Mouse (Mus musculus) hematopoietic stem cell, adult 5-6 weeks (primary cell): ENCODE data around the gene Adam1a. TPM values are rescaled to one million over a fixed set of nuclear protein-coding genes. Genes with fewer than 3 reads are reported as not detected.

Experiments
- total RNA-seq: library from RNA; stranded (forward); fragments of 172-1452, 232-1000 nt; gene quantifications from 2 replicates; pipeline ENCODE4 v1.2.3, GENCODE M21; 2017

Gene Adam1a
- total RNA-seq, 1 experiment from 2014 or later: 2.8 TPM

Other genes starting within 250 kb of the Adam1a start
- 50.9 and 62.7 TPM in 2 replicates for gene Trafd1, start 159.8 kb downstream of the Adam1a start, total RNA-seq
- gene Naa25, start 147.5 kb downstream of the Adam1a start, total RNA-seq: 52.6 and 78.0 TPM in 2 replicates
- gene Tmem116, start 93.6 kb downstream of the Adam1a start, total RNA-seq: 0.79 TPM in 1 of 2 replicates, not detected in the other
- gene Erp29, start 93.0 kb downstream of the Adam1a start, total RNA-seq: 404 and 511 TPM in 2 replicates
- not detected in 2 replicates for gene Adam1b, start 42.0 kb downstream of the Adam1a start, total RNA-seq
- not detected in 2 replicates for gene Gm42878, start within 50 bp of the Adam1a start, total RNA-seq
- 89.9 and 107 TPM in 2 replicates for gene Mapkapk5, start 423 bp upstream of the Adam1a start, total RNA-seq
- 354 and 532 TPM in 2 replicates for gene Aldh2, start 48.3 kb upstream of the Adam1a start, total RNA-seq
- gene Acad12, start 73.5 kb upstream of the Adam1a start, total RNA-seq: 5.0 and 9.0 TPM in 2 replicates
- gene Acad10, start 115.0 kb upstream of the Adam1a start, total RNA-seq: 2.7 and 5.3 TPM in 2 replicates
- 61.5 and 65.9 TPM in 2 replicates for gene Brap, start 115.1 kb upstream of the Adam1a start, total RNA-seq
- 42.7 and 56.5 TPM in 2 replicates for gene Atxn2, start 165.9 kb upstream of the Adam1a start, total RNA-seq